Mouse (Mus musculus) spleen, adult 2 months (tissue): ENCODE measurements at regions not wholly inside any gene's neighbourhood (a gene's known extent, or its start where the extent isn't known, plus 50 kb on each side); places are given as distances from the start of the nearest gene placed in this dataset.

Experiments used
- DNase-seq, 2 experiments: peaks; one replicate each; pipeline versions ENCODE4 v3.0.0 to v3.0.0-alpha.2; 2012 to 2021; ENCODE audit warnings: low spot score in 2 of 2, low read depth in 1 of 2
- H3K27ac ChIP-seq: fragments of 200-500 bp; 2 replicates; pipeline ENCODE4 v1.5.1; 2012; ENCODE audit warnings: low read length, inconsistent platforms; ENCODE audit not compliant: insufficient read depth
- H3K27me3 ChIP-seq: fragments of 200-500 bp; 2 replicates; pipeline ENCODE4 v1.6.1; 2012; ENCODE audit warnings: mild to moderate bottlenecking, moderate library complexity, low read length, inconsistent platforms; ENCODE audit not compliant: control insufficient read depth, insufficient read depth
- H3K36me3 ChIP-seq: fragments of 200-500 bp; 2 replicates; pipeline ENCODE4 v1.6.1; 2012; ENCODE audit warnings: mild to moderate bottlenecking, low read length, inconsistent platforms; ENCODE audit not compliant: control insufficient read depth, insufficient read depth
- H3K4me1 ChIP-seq: fragments of 200-500 bp; 2 replicates; pipeline ENCODE4 v1.6.1; 2011; ENCODE audit warnings: inconsistent platforms; ENCODE audit not compliant: control insufficient read depth, insufficient read depth, insufficient read length
- H3K4me3 ChIP-seq: fragments of 200-500 bp; 2 replicates; pipeline ENCODE4 v1.5.1; 2011; ENCODE audit warnings: mild to moderate bottlenecking, inconsistent platforms; ENCODE audit not compliant: insufficient read depth, insufficient read length; ENCODE audit errors: extremely low read depth
- CTCF ChIP-seq: fragments of 200-500 bp; IDR thresholded peaks from 2 replicates; pipeline ENCODE4 v1.5.1; 2011; ENCODE audit warnings: mild to moderate bottlenecking, inconsistent platforms; ENCODE audit not compliant: insufficient read depth, insufficient read length, insufficient replicate concordance; ENCODE audit errors: extremely low read depth
- POLR2A ChIP-seq: fragments of 200-500 bp; IDR thresholded peaks from 2 replicates; pipeline ENCODE4 v1.6.1; 2011; ENCODE audit warnings: low read depth, low read length, inconsistent platforms
- WGBS: fragments of 180-500 bp; shearing (Covaris S2); methylation state at CpG from one replicate; pipeline ENCODE4 v1.1.7; 2018; 5-methylcytosine and 5-hydroxymethylcytosine counted together

DNA sequence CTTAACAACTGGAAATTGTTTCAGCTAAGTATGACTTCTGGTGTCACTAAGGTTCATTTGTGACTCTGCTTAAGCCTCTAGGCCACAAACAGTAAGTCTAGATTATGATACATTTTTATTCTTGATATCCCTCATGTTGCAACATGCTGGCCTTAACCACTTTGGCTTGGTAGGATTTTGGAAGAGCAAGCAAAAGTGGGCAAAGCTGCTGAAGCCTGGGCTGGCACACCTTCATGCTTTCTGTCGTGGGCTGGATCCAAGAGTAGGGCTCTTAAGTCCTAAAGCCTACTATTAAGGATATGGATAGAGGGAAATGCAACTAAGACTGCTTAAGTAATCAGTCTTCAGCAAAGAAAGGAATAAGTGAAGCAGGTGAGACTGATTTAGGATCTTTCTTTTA is 923.6 kb downstream of the Slc22a22 start:
- Histone ChIP-seq H3K36me3 (no peaks in the 10 kb centered on the region), H3K27ac (no peak overlapping the region), H3K4me1 (no peaks in the 10 kb centered on the region), H3K4me3 (no peak overlapping the region), H3K27me3 (no peaks in the 10 kb centered on the region)
- WGBS, result 51% methylated on average over 1 of the region's 1 CpGs
- TF ChIP-seq POLR2A (no peak), CTCF (no peak)
- DNase-seq, result no peak

DNA sequence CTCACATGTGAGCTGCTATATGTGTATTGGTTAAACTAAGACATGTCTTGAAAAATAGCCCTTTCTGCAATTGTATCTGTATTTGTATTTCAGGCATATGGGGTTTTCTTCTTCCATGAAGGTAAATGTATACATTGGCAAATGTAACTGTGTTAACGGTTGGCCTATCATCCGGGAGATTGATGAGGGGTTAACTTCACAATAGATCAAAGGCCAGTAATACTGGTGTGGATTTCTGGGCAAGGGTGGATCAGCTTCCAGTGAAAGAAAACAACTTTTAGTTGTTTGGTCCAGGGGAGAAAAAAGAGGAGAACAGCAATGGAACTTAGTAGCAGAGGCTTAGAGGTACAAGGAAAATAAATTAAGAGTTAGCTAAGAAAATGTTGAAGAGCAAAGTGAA is 945.9 kb downstream of the Slc22a22 start:
- TF ChIP-seq CTCF (no peak), POLR2A (no peak)
- H3K4me1 ChIP-seq, result no peaks in the 10 kb centered on the region
- no peak overlapping the region for H3K27ac ChIP-seq
- H3K27me3 ChIP-seq, result no peaks in the 10 kb centered on the region
- 61% methylated on average over 2 of the region's 2 CpGs for WGBS
- H3K4me3 ChIP-seq, result no peak overlapping the region
- H3K36me3 ChIP-seq, result no peaks in the 10 kb centered on the region
- no peak for DNase-seq

DNA sequence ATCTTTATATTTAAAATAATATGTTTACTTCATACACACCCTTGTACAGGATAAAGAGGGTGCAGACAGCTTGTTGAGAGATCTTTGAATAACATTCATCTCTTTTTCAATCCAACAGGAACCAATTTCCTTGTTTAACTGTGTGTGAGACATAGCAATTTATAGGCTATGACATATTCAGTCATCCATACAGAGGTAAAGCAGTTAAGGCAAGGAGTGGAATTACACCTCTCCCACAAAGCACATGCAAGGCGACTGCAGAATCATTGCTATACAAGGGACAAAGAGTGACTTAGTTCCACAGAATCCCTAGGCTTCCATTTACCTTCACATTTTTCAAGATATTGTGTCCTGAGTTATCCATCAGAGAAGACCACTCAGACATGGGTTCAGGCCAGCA is 959.0 kb downstream of the Slc22a22 start:
- Histone ChIP-seq H3K27me3 (no peaks in the 10 kb centered on the region), H3K4me1 (no peaks in the 10 kb centered on the region), H3K36me3 (no peaks in the 10 kb centered on the region), H3K27ac (no peak overlapping the region), H3K4me3 (no peak overlapping the region)
- WGBS, result 90% methylated on average over 1 of the region's 1 CpGs
- no peak for DNase-seq
- TF ChIP-seq POLR2A, result no peak
- TF ChIP-seq CTCF, result no peak

DNA sequence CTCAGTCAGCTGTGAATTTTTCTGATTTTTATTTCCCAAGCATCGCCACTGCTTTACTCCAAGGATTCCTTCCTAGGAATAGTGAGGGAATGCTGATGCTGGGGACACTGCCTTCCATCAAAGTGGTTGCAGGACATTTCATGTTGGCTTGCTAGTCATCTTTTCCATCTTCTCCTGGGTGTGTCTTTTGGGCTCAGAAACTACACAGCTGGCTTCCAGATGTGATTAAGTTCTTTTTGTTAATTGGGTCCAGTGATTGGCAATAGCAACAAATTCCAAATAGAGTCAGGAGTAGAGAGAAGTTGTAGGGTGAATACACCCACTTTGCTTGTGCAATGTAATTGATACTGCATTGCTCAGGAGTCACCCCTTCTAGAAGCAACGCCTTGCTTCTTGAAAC is 961.3 kb downstream of the Slc22a22 start:
- 71% methylated on average over 2 of the region's 2 CpGs for WGBS
- H3K27me3 ChIP-seq, result no peaks in the 10 kb centered on the region
- H3K36me3 ChIP-seq, result no peaks in the 10 kb centered on the region
- H3K4me1 ChIP-seq, result no peaks in the 10 kb centered on the region
- TF ChIP-seq POLR2A (no peak), CTCF (no peak)
- H3K27ac ChIP-seq, result no peak overlapping the region
- DNase-seq, result no peak
- no peak overlapping the region for H3K4me3 ChIP-seq

DNA sequence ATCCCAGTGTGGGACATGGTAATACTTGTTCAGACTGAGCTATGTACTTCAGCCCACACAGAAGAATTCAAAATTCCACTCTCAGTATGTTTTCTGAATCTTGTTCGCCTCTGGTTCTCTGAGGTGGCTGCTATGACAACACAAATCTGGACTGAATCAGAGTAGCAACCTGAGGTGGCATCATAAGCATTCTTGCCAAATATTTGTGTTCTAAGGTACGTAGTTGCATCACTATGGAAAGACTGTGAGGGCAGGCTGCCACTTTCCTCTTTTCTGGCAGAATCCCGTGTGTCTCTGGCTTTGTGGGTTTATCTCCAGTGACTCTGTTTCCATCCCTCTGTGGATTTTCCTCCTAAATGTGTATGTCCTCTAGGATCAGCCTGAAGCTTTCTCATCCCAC is 978.7 kb downstream of the Slc22a22 start:
- 83% methylated on average over 3 of the region's 3 CpGs for WGBS

DNA sequence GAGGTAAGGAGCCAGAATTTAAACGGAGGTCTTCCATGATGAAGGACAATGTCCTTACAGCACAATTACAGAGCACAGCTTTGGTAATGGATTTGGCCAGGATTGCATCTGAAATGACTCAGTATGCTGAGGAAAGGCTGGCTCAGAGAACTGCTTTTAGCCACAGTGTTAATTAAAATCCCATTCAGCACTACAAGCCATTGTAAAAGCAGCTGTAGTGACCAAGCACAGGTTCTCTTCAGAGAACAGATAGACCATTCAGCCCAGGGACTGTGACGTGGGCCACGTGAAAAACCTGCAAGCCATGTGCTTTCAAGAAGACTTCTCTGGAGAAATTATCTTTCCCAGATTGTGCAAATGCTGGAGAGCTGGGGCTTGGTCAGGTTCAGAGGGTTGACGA is 979.7 kb downstream of the Slc22a22 start:
- TF ChIP-seq POLR2A, result no peak
- TF ChIP-seq CTCF, result no peak
- Histone ChIP-seq H3K27ac (no peak overlapping the region), H3K27me3 (no peaks in the 10 kb centered on the region), H3K4me3 (no peak overlapping the region), H3K4me1 (no peaks in the 10 kb centered on the region), H3K36me3 (no peaks in the 10 kb centered on the region)
- 84% methylated on average over 4 of the region's 4 CpGs for WGBS
- no peak for DNase-seq

More for the DNA sequence above, 978.7 kb downstream of the Slc22a22 start:
- Histone ChIP-seq H3K27me3 (no peaks in the 10 kb centered on the region), H3K27ac (no peak overlapping the region), H3K4me1 (no peaks in the 10 kb centered on the region), H3K36me3 (no peaks in the 10 kb centered on the region), H3K4me3 (no peak overlapping the region)
- TF ChIP-seq CTCF (no peak), POLR2A (no peak)
- no peak for DNase-seq

DNA sequence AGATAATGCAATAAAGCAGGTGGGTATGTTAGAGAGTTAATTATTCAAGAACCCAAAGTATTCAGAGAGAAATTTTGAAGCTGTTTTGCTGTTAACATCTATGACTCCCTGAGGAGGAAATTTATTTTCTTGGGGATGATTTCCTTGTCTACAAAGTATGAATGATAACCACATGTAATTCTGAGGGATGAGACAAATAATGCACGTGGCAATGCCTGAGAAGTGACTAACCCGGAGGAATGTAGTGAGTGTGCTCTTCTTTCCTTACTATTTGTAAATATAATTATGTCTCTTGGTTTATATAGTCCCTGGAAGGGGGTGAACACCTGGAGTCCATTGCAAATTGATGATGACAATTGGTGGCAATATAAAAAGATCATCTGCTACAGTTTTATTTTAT is 981.1 kb downstream of the Slc22a22 start:
- DNase-seq, result no peak
- no peak for TF ChIP-seq POLR2A
- H3K27ac ChIP-seq, result no peak overlapping the region
- no peaks in the 10 kb centered on the region for H3K36me3 ChIP-seq
- H3K4me1 ChIP-seq, result no peaks in the 10 kb centered on the region
- no peaks in the 10 kb centered on the region for H3K27me3 ChIP-seq
- H3K4me3 ChIP-seq, result no peak overlapping the region
- WGBS, result 81% methylated on average over 2 of the region's 2 CpGs
